Mouse (Mus musculus) hindlimb bud, embryonic 11.5 days (tissue): ENCODE measurements around the gene Msi2.

ENCODE experiments used
- DNase-seq: peaks from one replicate; pipeline ENCODE4 v3.0.0-alpha.2; 2012; ENCODE audit warnings: low read depth, low spot score; ENCODE audit errors: extremely low spot score

Msi2 gene

DNA sequence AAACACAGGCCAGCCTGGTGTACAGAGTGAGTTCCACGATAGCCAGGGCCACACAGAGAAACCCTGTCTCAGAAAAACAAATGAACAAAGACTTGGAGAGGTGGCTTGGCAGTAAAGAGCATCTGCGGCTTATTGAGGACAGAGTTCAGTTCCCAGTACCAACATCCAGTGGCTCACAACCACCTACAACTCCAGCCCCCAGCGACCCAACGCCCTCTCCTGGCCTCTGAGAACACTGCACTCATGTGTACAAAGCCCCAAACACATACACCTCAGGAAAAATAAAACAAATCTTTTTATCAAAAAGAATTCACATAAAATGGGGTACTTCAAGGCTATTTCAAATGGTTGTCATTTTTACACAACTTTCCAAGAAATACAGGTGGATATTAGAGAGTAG is 78.5 kb downstream of the Msi2 start:
- DNase-seq = no peak

DNA sequence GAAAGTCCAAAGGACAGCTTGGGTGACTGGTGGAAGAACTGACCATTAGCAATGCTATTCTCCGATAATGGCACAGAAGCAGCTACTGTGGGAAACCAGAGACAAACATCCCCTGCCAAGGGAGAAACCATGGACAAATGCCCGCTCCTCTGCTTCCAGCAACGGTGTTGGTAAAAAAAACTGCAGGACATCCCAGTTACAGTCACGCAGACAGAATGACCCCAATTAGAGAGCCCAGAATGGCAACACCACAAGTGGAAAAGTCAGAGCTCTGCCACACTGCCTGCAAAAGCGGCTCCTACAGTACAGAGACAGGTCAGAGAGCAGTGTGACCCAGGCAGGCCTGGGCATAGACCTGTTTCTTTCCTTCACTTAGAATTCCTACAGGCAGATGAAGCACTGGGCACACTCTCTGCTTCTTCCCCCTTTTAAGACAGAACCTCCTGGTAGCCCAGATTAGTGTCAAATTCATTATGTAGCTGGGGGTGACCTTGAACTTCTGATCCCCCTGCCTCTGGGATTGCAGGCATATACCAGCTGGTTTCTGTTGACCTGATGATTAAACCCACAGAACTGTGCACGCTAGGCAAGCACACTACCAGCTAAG is 79.3 kb downstream of the Msi2 start:
- no peak for DNase-seq

DNA sequence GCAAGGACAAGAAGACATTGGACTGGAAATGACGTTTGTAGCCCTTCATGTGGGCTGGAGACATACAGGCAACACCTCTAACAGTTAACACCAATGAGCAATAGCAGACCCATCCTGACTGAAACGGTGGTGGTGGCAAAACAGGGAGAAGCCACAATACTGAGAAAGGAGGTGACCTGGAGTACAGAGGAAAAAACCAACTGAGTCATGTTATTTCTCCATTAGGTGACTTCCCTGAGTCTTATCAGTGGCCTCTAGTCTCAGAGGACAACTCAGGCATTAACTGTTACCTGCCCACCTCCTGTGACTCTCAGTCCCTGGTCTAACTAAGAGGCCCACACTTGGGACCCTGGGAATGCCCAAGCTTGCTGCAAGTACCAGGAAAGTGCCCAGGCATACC is 80.1 kb downstream of the Msi2 start:
- DNase-seq = no peak

DNA sequence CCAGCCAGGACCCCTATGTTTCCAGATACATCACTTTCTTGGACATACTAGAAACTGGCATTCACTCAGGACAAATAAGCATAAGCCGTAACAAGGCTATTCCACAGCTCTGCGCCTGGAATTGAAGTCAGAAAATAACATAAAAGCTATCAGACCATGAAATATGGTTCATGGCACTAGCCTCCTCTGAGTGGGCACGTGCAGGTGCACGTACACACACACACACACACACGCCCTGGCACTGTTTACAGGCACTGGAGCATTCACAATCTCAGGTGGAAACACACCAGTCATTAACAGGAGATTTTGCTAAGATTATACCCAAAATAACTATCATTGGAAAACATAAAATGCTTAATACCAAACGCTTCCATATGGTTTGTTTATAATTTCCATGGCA is 81.4 kb downstream of the Msi2 start:
- no peak for DNase-seq

DNA sequence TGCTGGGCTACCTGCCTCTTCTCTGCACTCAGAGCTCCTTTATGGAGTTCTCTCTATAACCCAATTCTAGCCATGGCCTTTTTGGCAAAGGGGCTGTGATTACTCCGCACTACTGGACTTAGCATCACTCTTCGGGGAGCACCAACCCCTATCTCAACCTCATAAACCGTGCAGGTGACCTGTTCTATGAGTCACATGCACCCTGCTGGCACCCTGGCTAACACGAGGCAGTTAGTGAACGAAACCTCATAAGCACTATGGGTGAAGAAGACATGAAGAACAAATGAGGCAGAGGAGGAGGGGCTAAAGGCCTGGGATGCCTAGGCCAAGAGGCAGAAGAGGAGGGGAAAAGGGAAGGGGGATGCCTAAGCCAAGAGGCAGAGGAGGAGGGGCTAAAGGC is 82.0 kb downstream of the Msi2 start:
- DNase-seq = no peak

DNA sequence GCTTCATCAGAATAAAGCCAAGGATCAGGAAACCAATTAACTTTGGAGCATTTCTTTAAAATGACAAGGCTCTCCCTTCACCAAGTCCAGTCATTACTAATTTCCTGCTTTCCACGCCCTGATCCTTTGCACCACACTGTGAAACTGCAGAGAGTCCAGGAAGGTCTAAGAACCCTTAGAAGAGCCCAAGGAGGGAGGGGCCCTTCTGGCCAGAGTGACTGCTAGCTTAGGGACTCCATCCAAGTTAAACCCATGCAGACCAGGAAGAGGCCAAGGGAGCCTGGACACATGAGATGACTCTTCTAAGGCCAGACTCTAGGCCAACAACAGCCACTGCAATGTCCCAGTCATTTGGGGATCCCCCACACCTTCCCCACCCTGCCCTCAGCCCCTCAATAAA is 83.7 kb downstream of the Msi2 start:
- no peak for DNase-seq

DNA sequence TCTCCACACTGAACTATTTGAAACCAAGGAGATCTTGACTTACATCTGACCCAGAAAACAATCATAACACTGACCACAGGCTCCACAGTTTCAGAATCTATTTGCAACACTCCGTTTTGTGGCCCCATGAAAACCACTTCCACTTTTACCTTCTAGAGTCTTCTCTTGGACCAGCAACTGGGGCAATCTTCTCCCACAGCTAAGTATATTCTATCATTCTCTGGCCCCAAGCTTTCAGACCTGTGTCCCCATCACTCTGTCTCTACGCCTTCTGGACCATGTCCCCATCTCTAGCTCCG is 86.4 kb downstream of the Msi2 start:
- no peak for DNase-seq

DNA sequence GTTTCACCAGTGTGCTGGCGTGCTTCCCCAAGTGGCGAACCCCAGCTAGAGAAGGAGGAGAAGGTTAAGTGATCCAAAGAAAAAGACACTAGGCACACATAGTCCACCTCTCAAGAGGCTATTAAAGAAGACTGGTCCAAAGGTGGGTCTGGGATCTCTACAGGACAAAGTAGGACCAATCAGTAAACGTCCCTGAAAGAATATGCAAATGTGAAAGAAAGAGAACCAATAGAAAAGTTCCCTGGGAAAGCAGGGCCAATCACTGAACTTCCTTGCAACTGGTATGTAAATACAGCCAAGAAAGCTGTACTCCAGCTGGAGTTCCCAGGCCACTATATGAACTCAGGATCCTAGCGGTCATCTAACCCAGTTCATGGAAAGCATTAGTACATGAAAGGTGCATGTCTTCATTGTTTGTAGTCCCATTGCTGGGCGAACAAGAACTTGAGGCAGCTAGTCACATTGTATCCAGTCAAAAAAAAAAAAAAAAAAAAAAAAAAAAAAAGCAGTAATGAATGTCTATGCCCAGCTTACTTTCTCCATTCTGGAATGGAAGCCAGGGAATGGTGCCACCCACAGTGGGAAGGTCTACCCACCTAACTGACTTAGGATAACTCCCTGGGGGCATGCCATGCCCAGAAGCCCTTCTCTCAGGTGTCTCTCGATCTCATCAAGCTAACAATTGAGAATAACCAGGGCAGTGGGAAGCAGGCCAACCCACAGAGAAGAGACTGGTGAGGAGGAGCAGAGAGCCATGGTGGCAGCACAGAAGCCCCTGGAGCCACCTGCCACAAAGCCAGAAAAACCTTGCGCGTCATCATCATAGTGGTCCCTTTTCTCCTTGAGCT is 87.0 kb downstream of the Msi2 start:
- no peak for DNase-seq

DNA sequence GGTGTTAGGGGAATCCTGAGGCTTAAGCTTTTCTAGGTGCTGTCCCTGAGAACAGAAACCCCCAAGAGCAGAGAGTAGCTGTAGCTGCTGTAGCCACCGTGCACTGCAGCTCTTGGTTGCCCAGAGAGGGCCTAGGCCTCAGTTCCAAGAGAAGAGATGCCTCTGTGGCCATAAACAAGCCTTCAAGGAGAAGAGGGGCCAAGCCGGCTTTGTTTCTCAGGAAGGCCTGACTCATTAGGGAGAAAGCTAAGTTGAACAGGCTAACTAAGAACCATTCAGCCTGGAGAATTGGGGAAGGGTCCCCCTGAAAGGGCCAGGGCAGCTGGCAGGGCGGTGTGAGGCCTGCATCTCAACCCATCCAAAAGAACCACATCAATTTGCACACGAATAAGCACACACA is 88.7 kb downstream of the Msi2 start:
- no peak for DNase-seq

DNA sequence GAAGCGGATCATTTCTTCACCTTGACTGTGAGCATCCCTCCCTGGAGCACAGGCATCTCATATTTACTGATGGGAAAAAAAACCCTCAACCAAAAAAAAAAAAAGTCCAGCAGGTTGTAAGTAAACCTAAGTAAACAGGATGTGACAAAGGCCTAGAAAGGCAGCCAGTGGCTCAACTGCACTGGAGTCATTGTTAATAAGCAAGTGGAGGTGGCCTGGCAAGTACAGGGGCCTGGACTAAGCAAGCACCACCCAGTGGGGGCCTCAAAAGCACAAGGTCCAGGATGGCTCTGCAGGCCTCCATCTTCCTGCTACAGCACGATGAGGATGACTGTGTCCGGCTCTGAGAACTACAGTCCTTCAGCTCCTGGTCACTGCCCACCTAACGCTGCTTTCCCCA is 89.1 kb downstream of the Msi2 start:
- no peak for DNase-seq

DNA sequence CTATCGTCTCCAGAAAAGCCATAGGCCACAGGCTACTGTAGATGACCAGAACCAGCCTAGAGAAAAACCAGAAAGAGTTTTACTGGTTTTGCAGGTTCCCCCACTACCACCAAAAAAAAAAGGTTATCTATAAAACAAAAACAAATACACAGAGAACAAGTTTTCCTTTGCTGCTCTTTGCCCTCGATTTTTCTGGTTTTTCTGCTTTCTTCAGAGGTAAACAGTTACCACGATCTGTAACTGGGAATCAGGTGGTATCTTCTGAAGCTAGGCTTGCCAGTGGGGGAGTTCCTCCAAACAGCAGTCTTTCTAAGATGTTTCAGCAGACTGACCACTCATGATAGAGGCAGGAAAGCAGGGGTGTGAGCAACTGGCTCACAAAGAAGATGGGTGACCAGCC is 89.6 kb downstream of the Msi2 start:
- DNase-seq = no peak

DNA sequence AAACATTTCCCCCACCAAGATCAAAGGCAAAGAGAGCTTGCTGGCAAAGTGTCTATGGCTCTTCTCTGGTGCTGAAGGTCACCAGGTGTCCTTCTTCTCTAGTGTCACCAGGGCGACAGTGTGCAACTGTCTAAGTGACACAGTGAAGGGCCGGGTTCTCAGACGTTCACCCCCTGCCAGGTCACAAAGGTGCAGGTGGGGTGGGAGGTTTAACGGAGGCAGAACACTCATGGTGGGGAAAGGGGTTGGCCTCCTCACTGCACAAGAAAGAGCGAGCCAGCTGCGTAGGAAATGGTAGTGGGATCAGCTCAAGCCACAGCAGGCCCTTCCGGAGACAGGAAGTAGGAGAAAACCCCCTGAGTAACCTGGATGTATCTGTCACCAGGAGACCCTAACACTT is 91.0 kb downstream of the Msi2 start:
- DNase-seq = no peak

DNA sequence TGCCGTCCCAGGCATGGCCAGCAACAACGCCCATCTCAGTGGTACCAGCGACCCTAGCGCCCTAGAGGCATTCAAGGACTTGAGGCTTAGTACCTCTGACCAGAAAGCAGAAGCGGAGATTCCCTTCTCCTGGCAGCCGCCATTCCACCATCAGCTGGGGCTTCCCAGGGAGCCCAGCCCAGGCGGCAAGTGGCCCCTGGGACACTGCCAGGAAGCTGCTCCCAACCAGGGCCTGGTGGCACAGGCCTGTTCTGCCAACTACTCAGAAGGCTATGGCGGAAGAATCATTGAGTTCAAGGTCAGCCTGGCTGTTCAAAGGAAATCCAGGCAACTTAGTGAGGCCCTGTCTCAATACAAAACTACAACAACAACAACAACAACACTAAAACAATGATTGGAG is 91.7 kb downstream of the Msi2 start:
- no peak for DNase-seq

DNA sequence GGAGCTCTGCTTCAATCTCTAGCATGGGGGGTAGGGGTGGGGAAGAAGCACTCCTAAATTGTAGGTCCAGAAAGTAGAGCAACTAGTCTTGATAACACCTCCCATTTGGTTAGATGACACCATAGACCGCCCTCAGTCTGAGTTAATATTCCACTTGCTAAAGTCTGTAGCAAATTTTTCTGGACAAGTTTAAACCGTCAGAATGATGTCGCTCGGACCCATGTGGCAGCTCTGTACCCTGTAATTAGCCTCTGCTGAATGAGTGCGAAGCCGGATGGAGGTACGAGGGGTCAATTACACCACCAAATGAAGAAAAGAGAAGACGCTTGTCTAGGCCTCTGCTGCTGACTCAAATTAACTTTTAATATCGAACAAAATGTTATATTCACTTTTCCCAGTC is 92.3 kb downstream of the Msi2 start:
- no peak for DNase-seq

DNA sequence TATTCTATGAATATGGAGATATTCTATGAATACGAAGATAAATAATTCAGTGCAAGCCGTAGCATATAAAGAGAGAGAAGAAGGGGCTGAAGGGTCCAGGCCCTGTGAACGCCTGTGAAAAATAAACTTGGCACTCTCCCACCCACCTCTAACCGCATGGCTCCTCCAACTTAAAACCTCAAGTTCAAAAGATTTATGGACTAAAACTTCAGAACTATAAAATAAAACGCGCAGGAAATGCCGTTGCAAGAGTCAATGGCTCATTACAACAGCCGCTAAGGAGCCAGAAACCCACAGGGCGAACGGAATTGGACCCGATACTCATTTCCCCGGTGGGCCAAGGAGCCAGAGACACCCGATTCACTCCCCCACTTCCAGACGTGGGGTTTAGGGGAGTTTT is 93.2 kb downstream of the Msi2 start:
- DNase-seq = no peak

DNA sequence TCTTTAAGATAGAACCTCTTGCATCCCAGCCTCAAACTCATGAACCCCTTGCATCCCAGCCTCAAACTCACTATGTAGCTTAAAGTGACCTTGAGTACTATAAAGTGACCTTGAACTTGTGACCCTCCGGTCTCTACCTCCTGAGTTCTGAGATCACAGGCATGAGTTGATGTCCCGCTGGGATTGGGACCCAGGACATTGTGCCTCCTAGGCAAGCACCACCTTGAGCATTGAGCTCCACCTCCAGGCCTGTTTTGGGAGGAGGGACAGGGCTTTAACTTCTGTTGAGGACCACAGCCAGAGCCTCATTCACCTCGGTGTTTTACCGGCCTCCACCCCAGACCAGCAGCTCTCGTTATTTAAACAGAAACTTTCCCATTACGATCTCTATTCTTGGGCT is 93.7 kb downstream of the Msi2 start:
- no peak for DNase-seq

DNA sequence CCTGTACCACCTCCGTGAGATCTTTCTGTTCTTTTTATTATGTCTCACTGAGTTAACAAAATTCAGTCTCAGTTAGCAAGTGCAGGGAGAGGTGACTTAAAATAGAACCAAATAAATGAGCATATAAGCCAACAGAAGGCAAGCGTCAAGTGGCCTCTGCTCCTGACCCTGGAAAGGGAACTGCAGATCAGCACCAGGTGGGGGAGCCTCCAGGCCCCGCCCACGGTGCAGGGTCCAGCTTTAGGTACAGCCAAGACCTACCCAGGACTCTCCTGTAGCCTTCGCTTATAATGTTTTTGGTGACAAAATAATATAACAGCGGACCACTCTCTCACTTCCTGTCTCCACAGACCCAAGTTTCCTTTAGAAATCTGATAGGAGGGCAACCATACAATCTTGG is 94.6 kb downstream of the Msi2 start:
- DNase-seq = no peak

DNA sequence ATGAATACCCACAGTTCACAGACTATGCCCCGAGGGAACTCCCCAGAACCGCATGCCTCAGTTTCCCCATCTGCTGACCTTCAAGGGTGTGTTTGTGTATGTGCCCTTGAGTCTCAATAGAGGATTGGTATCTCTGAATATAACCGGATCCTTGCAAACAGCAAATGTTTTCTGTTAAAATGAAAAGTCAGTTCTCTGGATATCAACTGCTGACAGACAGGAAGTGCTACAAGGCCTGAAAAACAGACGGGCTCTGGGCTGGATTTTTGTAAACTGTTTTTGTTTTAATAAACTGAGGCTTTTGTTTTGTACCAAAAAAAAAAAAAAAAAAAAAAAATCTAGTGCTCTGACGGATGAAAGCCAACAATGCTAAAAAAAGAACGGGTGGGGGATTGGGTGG is 95.8 kb downstream of the Msi2 start:
- no peak for DNase-seq

DNA sequence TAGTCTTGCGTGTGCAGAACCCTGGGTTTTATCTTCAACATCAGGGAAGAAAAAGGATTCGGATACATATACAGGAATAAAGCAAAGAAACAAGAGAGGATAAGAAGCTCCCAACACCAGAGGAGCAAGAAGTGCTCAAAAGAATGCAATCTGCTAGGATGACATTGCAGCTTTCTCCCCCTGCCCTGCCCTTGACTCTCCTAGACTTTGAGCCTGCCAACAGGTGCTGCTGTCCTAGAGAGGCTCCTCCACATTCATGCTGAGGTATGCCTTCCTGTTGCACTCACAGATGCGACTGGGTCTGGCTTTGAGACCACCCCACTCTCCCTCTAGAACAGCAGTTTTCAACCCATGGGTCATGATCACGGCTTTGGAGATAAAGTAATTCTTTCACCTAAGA is 96.5 kb downstream of the Msi2 start:
- no peak for DNase-seq

DNA sequence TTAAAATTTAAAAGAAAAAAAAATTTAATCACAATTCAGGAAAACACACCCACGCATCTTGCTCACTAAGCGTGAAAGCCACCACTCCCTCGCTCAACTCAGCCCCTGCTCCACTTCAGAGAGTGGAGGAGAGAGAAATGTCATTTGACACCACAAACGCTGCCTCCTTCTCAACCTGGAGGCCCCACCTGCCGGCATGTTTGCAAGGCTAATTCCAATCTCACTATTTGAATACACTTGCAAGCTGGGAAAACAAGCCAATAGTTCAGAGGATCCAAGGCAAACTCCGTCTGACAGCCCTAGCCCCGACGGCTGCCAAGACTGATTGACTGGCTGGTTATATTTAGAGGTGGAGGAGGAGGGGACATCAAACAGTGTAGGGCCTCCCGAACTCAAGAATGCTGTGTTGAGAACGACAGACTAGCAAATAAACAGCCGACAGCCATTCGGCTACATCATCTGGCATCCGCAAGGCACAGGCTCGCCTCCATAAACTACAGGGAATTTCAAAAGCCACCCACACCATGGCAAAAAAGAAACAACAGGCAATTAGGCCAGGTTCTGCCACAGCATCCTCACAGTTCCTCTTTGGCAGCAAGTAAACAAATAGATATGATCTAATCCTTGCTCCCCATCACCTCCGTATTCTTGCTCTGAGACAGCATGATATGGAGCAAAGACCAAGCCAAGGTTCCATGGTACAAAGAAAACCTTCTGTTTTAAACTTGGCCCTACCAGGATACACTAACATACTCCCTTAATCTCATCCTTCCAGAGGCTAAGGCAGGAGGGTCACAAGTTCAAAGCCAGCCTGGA is 97.9 kb downstream of the Msi2 start:
- no peak for DNase-seq

DNA sequence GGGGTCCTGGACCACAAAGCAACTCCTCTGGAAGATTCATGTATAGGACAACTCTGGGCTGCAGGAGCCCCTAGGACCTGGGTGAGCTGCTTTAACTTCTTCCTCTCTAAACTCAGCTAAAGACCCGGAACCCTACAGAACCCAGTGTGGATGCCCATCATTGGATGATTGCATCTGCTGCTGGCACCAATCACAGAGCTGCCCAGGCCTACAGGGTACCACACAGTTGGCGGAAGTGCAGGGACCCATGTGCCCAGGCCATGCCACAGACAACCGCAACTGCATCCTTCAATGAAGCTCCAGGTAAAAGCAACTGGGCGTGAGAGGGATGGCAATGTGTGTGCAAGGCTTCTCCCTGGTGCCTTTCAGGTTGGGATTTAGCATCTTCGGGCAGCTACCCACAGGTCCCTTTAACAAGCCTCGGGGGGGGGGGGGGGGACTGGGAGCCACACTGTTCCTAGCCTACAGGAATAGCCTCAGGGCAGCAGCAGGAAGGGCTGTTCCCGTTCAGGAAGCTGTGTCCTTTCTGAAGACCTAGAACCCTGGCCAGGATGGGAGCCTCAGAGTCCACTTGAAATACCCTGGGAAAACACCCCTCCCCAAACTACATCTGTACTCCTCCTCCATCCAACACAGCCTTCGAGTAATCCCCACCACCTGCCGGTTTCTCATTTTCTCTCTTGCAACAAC is 98.7 kb downstream of the Msi2 start:
- no peak for DNase-seq
